Mouse (Mus musculus): ENCODE data around the gene Vwa8.
"Not testable (repeated sequence)": the region's sequence is repeated elsewhere in the genome, so short reads cannot be mapped to it uniquely, and the experiment has no call there.

The Vwa8 gene

GRCm38 (mm10) chr14:78984296-78984695 lies 135.4 kb downstream of the Vwa8 start:
- DNase-seq (ENCODE audit: low read depth), result no peak

DNA sequence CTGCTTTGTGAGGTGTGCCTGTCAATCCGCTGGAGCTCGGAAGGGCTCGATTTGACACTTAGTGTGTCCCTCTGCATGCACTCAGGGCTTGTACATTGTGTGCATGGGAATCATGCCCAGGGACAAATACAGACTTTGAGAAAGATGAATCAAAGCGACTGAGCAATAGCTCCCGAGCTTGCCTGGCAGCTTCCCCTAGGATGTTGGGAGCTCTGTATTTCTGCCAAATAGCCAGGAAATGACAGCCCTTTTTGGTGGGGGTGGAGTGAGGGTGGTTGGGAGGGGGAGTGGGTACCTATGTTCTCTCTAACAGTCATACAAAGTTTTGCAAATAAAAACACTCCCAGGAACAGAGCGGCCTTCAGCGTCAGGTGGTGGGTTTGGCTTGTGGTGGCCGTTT lies 138.7 kb downstream of the Vwa8 start:
- DNase-seq (ENCODE audit: low read depth), result no peak

GRCm38 (mm10) chr14:78992456-78992855 lies 143.6 kb downstream of the Vwa8 start:
- no peak for DNase-seq (ENCODE audit: low read depth)

DNA sequence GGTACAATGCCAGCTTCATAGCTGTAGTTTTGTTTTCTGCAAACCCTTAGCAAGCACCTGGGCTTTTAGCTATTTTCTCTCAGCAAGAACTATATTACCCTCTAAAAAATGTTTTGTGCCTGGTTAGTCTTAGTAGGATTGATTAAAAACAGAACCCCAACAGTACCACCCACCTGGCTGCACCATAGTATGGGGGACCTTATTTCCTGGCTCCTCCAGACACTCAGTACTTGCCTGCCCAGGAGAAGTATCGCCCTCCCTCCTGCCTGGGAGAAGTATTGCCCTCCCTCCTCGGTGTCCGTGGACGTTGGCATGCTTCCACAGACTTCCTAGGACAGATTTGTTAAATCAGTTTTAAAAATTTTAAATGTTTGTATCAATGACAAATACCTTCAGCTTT lies 144.7 kb downstream of the Vwa8 start:
- DNase-seq (ENCODE audit: low read depth), result no peak

GRCm38 (mm10) chr14:78996359-78996758 lies 147.5 kb downstream of the Vwa8 start:
- DNase-seq (ENCODE audit: low read depth), result no peak

- peak; percentile 20 for DNase-seq (ENCODE audit: low read depth)
Measured at GRCm38 (mm10) chr14:79003576-79003975, 154.7 kb downstream of the Vwa8 start.

DNA sequence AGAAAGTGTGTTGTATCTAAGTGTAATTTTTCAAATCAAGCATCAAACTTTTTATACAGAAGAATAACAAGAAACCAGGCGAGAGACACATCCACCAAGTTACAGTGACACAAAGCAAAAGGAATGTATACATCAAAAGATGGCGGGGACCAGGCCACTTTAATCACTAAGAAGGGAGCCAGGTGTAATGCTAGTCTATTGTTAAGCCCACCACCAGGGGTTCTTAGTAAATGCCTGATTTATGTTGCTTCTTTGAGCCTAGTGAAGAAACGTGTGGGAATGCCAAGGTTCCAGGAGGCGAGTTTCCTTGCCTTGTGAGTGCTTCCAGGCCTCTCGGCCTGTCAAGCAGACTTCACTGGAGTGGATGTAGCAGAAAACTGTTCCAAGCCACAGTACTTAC lies 168.9 kb downstream of the Vwa8 start:
- DNase-seq (ENCODE audit: low read depth), result not testable (repeated sequence)

DNA sequence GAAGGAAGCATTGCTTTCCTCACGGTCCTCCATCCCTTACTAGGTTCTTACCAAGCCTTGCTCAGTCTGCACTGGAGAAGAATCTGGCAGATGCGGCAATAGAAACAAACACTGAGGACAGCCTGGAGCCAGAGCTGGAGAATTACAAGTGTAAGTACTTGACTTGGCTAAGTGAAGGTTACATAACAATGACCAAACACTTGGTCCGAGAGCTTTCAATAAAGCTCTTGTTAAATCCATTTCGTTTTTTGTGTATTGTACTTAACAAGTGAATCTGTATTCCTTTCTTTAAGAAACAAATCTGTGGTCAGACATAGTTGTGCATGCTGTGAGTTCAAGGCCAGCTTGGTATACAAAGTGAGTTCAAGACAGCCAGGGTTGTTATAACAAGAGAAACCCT lies 169.7 kb downstream of the Vwa8 start:
- no peak for DNase-seq (ENCODE audit: low read depth)

GRCm38 (mm10) chr14:79021725-79022124 lies 172.9 kb downstream of the Vwa8 start:
- no peak for DNase-seq (ENCODE audit: low read depth)

DNA sequence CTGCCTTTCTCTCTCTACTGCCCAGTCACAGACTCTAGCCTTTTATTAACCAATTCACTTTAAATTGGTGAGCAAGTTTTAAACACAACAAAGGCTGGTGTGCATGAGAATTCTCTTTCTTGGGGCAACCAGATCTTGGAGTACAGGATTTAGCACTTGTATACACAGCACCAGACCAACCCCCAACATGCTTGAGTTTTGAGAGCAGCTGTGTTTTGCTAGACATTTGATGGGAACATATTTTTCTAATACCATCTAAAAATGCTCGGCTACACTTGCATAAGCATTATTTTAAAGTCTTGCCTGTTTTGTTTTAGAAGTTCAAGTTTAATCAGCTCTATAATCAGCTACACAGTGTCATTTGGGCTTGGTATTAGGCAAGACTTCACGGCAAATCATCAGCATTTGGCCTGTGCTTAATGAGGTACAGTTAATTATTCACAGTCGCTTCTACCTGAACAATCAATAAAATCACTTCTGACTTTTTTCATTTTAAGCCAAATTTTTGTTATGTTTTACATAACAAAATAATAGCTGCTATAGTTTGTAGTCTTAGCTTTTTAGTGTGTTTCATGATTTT lies 180.2 kb downstream of the Vwa8 start:
- DNase-seq (ENCODE audit: low read depth), result no peak

GRCm38 (mm10) chr14:79030715-79031114 lies 181.9 kb downstream of the Vwa8 start:
- DNase-seq (ENCODE audit: low read depth), result peak; percentile 27

DNA sequence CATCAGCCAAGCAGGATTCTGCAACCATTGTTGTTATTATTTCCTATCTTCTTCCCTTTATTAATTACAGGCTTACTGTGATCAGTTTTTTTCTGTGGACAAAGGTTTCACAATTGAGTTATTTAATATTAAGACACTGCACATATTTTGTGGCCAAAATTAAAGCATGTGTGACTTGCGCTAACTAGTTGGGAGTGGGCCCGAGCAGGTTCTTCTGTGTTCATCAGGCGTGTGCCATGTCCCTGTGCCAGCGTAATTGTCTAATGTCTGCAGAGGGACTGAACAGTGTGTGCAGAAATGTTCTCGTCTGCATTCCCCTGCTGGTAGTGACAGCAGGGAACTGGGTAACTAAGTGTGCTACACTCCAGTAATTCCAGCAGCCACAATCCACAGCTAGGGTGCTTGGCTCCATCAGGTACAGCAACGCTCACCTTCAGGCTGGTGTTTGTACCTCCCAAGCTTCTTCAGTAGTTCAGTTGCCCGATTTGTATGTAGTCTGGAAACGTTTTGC lies 182.4 kb downstream of the Vwa8 start:
- no peak for DNase-seq (ENCODE audit: low read depth)

- DNase-seq (ENCODE audit: low read depth), result no peak
Measured at GRCm38 (mm10) chr14:79033396-79033795, 184.5 kb downstream of the Vwa8 start.

- no peak for DNase-seq (ENCODE audit: low read depth)
Measured at GRCm38 (mm10) chr14:79034511-79034913, 185.7 kb downstream of the Vwa8 start.

DNA sequence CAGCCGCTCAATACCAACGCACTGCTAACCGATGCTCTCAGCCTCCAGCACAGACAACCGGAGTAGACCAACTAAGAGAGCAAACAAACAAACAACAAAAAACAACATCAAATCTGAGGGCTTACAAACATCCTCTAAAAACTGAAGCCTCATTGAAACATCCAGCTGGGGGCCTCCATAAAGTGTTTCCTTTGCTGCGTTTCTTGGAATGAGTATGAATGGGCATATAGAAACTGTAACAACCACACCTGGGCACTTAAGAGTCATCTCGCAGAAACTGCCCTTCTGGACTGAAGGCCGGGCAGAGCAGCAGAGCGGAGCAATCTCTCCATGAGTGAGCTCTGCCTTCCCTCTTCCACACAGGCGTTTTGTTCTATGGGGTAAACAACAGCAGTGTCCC lies 186.7 kb downstream of the Vwa8 start:
- no peak for DNase-seq (ENCODE audit: low read depth)

- DNase-seq (ENCODE audit: low read depth), result no peak
Measured at GRCm38 (mm10) chr14:79047186-79047585, 198.3 kb downstream of the Vwa8 start.

GRCm38 (mm10) chr14:79047956-79048355 lies 199.1 kb downstream of the Vwa8 start:
- DNase-seq (ENCODE audit: low read depth), result no peak

DNA sequence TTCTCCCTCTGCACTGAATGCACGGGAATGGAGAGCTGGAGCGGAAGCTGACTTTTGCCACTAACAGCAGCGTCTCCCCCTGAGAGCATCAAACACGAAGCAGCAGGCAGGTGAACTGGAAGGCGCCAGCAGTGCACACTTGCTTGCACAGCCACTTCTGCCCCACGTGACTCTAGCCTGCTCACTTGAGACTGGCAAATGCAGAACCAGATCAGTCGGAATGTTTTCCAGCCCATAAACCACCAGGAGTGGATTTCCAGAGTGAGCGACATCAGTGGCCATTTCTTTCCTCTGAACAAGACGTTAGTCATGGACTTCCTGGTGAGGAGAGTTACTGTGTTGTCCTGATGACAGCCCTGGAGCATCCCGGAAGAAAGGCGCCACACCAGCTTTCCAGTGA lies 200.7 kb downstream of the Vwa8 start:
- DNase-seq (ENCODE audit: low read depth), result no peak

DNA sequence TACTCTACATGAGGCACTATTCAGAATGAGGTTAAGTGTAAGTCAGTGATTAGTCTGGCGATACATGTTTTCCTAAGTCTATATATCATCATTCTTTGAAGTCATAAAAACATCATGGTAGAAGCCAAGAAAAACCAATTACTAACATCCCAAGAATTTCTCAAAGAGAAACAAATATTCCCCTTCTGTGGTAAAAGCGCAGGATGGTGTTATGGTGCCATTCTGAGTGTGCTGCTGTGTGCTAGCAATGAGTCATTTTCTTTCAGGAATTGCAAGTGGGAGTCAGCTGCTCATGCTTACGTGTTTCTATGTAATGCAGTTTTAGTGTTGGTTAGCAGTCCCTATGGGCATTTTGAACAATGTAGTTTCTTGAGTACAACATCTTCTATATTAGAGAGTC lies 216.8 kb downstream of the Vwa8 start:
- no peak for DNase-seq (ENCODE audit: low read depth)

DNA sequence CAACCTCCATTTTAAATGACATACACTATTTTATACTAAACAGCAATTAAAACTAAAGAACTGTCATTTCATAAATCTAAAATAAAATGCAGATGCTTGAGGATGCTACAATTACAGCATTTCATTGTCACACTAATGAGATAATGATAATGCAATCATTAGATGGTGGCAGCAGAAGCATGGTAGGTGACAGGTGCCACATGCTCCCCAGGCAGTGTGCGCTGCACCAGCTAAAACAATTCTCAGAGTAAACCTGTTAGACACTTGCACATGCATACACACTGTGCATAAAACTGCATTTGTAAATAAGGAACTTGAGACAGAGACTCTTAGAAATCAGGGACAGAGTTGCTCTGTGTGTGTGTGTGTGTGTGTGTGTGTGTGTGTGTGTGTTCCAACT lies 220.7 kb downstream of the Vwa8 start:
- DNase-seq (ENCODE audit: low read depth), result no peak

GRCm38 (mm10) chr14:79074786-79075185 lies 225.9 kb downstream of the Vwa8 start:
- no peak for DNase-seq (ENCODE audit: low read depth)

DNA sequence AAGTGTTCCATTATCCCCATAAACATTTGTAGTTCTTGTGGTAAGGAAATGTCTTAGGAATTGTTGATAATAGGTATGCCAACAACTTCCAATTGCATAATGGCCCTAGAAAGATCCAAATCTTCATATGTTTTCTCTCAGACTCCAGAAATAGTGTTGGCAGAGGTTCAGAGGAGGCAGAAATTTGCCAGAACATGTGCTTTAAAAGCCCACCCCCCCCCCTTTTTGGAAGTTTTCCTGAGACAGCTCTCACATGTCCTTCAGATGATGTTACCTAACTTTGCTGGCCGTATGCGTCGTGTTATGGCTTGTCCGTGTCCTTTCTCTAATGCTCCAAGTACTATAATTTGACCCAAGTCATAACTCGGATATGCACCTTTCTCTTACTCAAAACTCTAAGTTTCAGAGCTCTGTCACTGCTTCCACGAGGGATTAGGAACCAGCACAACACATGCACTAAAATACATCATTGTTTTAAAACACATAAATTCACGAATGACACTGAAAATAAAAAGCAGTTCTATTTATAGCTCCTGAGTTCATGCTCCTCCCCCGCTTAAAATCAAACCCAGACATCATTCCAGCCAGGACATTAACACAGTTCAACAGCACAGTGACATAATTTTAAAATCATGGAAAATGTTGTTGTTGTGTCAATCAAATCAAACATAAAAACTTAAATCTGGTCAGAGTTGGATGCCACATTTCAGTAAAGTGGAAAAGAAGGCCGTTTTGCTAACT lies 227.9 kb downstream of the Vwa8 start:
- no peak for DNase-seq (ENCODE audit: low read depth)

DNA sequence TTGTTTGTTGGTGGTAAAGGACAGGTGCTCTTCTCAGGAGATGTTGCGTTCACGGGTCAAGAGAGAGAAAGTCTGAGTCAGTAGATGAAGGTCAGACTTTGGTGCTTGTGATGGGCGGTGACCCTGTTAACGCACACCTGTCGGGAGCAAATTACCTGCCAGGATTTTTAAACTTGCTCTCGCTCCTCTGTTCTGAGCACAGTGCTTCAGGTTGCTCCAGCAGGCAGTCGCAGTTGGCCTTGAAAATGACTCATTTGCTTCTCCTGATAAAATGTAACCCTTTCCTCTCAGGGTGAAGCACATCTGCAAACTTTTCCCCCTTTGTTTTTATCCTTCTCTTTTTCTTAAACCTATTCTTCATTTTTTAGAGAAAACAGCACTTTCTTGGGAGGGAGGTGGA lies 234.7 kb downstream of the Vwa8 start:
- DNase-seq (ENCODE audit: low read depth), result no peak

GRCm38 (mm10) chr14:79086006-79086405 lies 237.2 kb downstream of the Vwa8 start:
- DNase-seq (ENCODE audit: low read depth), result no peak
